Mouse (Mus musculus) myocyte (in vitro differentiated cells): Measurements from ENCODE around the gene Inafm2.

Experiments used
- CEBPB ChIP-seq: IDR thresholded peaks from 2 replicates; pipeline ENCODE4 v1.6.1; 2011; ENCODE audit warnings: mild to moderate bottlenecking, moderate library complexity; ENCODE audit not compliant: poor library complexity, insufficient read depth, severe bottlenecking
- E2F4 ChIP-seq: IDR thresholded peaks from one replicate; pipeline ENCODE4 v1.6.1; 2011; ENCODE audit warnings: mild to moderate bottlenecking, control low read depth, moderate library complexity; ENCODE audit not compliant: insufficient read depth
- MAX ChIP-seq: IDR thresholded peaks from one replicate; pipeline ENCODE4 v1.6.1; 2011; ENCODE audit warnings: low read depth, mild to moderate bottlenecking, control low read depth
- MYOD1 ChIP-seq, 3 experiments: IDR thresholded peaks; one replicate each; pipeline ENCODE4 v1.6.1; 2011; ENCODE audit warnings: control low read depth in 2 of 3, low read depth in 2 of 3, mild to moderate bottlenecking in 2 of 3, moderate library complexity in 1 of 3; ENCODE audit not compliant: insufficient read length in 2 of 3, control insufficient read depth in 1 of 3
- MYOG ChIP-seq, 3 experiments: IDR thresholded peaks; one replicate each; pipeline ENCODE4 v1.6.1; 2011; ENCODE audit warnings: control low read depth in 2 of 3, low read depth in 2 of 3, mild to moderate bottlenecking in 2 of 3; ENCODE audit not compliant: insufficient read length in 2 of 3, control insufficient read depth in 1 of 3, insufficient read depth in 1 of 3
- POLR2A ChIP-seq: IDR thresholded peaks from one replicate; pipeline ENCODE4 v1.6.1; 2011; ENCODE audit warnings: low read depth, mild to moderate bottlenecking, control low read depth, moderate library complexity; ENCODE audit not compliant: insufficient read length
- POLR2AphosphoS2 ChIP-seq: IDR thresholded peaks from one replicate; pipeline ENCODE4 v1.6.1; 2011; ENCODE audit warnings: low read depth, control low read depth; ENCODE audit not compliant: insufficient read length
- REST ChIP-seq: IDR thresholded peaks from one replicate; pipeline ENCODE4 v1.6.1; 2011; ENCODE audit warnings: mild to moderate bottlenecking, control low read depth, moderate library complexity; ENCODE audit not compliant: insufficient read depth, insufficient read length
- SRF ChIP-seq: IDR thresholded peaks from one replicate; pipeline ENCODE4 v1.6.1; 2011; ENCODE audit warnings: low read depth; ENCODE audit not compliant: control insufficient read depth, insufficient read length
- TCF12 ChIP-seq: IDR thresholded peaks from one replicate; pipeline ENCODE4 v1.6.1; 2011; ENCODE audit warnings: mild to moderate bottlenecking, control low read depth; ENCODE audit not compliant: poor library complexity, insufficient read depth, severe bottlenecking
- USF1 ChIP-seq: IDR thresholded peaks from one replicate; pipeline ENCODE4 v1.6.1; 2011; ENCODE audit warnings: low read depth, mild to moderate bottlenecking, control low read depth, moderate library complexity

DNA sequence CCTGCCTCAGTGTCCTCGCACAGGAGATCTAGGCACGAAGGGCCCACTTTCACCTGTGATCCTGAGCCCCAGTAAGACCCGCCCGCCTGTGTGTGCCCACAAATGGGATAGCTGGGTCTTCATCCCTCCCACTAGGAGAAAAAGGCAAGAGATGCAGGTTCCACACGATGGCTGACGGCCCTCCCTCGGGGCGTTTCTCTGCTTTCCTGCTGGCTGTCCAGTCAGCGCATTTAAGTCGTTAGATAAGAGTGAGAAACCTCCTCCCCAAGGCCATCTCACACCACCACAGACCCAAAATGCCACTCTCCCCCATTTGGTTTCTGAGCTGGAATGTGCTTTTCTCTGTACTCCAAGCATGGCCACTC, 17.2 kb downstream of the Inafm2 start:
- TF ChIP-seq TCF12: no peak
- no peak for TF ChIP-seq POLR2A
- TF ChIP-seq USF1: no peak
- TF ChIP-seq CEBPB: no peak
- TF ChIP-seq E2F4: no peak
- no peak for TF ChIP-seq POLR2AphosphoS2
- TF ChIP-seq MAX: no peak
- TF ChIP-seq SRF: no peak
- no peak for TF ChIP-seq MYOG (IDR thresholded peaks at IDR 0.05; ENCODE audit: control insufficient read depth in 1 of 3, insufficient read depth in 1 of 3, insufficient read length in 2 of 3, low read depth in 2 of 3)
- no peak for TF ChIP-seq REST
- TF ChIP-seq MYOD1 (IDR thresholded peaks at IDR 0.05; ENCODE audit: control insufficient read depth in 1 of 3, insufficient read length in 2 of 3, low read depth in 2 of 3): no peak
